Mouse (Mus musculus): Measurements from ENCODE around the gene Kalrn. TPM values are rescaled to one million over a fixed set of nuclear protein-coding genes. Genes with fewer than 3 reads are reported as not detected.

Gene Kalrn
- polyA plus RNA-seq, 1 experiment from 2014 or later, result 25.5 TPM

DNA sequence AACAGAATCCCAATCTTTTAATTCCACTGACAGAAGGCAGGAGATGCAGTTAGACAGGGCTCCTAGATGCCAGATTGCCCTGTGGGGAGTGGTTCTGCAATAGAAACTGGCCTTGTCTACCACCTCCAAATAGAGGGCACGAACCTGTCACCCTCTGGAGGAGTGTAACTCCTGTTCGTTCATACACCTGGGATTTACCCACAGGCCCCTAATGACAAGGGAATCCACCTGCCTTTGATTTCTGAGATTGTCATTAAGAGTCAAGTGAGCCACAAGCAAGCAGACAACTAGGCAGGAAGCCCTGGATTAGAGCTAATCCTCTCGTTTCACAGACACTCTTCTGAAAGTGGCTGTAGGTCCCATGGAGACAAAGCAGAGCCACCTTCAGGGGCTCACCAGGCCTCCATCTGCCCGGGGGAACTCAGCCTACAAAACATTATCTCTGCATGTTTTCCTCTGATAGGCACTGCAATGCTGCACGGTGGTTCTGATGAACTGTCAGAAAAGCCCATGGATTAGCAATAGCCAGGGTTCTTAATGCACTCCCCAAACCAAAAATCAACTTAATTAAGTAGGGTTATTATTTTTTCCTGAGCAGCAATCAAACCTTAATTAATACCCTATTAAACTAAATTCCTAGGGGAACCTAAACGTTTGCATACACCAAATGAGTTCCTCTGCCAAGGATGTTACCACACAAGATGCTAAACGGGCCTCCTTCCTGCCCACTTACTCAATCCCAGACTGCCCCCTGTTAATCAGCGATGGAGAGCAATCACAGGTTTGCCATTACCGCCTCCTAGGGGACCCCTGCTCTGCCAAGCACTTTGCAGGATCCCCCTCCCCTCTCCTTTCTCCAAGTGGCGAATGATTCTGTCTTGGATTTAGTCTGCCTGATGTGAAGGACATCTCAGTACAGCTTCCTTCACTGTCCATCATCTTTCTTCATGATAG is 312.1 kb downstream of the Kalrn start:
- WGBS, result 52% methylated on average over 10 of the region's 10 CpGs
- no peak overlapping the region for H3K9ac ChIP-seq
- H3K36me3 ChIP-seq, result peaks cover 5% of the 10 kb centered on the region
- H3K9me3 ChIP-seq, result no peaks in the 10 kb centered on the region
- ATAC-seq (ENCODE audit: low FRiP score, low read depth), result no peak
- H3K27me3 ChIP-seq (replicated peaks), result no peaks in the 10 kb centered on the region
- H3K4me2 ChIP-seq (replicated peaks), result no peak overlapping the region
- no peak overlapping the region for H3K4me3 ChIP-seq
- H3K4me1 ChIP-seq, result peaks cover 12% of the 10 kb centered on the region; the same call in 1 of the 2 replicates
- no peak overlapping the region for H3K27ac ChIP-seq

DNA sequence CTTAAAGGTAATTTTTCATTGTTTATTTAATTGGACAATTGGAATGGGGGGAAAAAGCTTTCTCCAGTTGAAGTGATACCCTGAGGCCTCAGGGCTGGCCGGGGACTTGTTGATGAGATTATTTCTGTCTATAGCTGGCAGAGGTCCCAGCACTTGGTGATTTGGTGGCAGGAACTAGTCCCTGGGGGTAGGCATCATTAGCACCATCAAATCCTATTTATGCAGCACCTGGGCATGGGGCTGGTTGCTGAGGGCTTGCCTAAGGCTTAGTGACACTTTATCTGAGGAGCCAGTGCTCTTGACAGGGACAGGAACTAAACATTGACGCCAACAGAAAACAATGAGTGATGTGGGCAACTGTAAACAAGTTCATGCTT is 318.7 kb downstream of the Kalrn start:
- Histone ChIP-seq H3K27me3 (replicated peaks) (no peaks in the 10 kb centered on the region), H3K36me3 (peaks cover 21% of the 10 kb centered on the region), H3K4me2 (replicated peaks) (no peak overlapping the region), H3K27ac (no peak overlapping the region), H3K9me3 (no peaks in the 10 kb centered on the region), H3K9ac (no peak overlapping the region), H3K4me3 (no peak overlapping the region), H3K4me1 (0 out of 2 replicates have a peak, but pooled peaks cover 3% of the 10 kb centered on the region)
- 48% methylated on average over 2 of the region's 2 CpGs for WGBS
- peak; percentile 77 for ATAC-seq (ENCODE audit: low FRiP score, low read depth)

DNA sequence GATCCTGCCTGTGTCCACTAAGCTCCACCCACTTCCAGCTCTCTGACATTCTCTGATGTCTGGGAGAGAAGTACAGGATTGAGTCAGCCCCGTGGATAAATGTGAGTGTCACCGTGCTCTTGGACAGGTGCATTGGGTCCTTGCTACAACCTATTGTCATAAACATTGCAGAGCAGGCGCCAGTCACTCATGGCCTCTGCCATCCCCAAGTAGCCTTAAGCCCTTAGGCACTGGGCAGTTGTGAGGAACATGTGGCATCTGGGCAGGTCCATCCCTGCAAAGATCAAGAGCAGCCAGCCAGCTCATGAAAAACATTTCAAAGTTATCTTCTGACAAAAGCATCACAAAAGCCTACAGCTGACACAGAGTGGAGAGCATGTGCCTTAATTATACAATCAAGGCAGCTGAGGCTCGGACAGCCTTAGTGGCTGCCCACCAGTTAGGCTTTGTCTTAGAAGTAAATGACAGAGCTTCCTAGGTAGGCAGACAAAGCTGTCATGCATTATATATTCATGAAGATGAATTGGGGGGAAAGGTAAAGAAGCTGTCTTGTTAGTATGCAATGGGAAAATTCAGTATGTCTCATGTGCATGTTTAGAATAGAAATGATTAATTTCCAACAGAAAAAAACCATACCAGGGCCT is 319.2 kb downstream of the Kalrn start:
- 61% methylated on average over 4 of the region's 4 CpGs for WGBS
- H3K27me3 ChIP-seq (replicated peaks), result no peaks in the 10 kb centered on the region
- H3K4me3 ChIP-seq, result no peak overlapping the region
- H3K9ac ChIP-seq, result no peak overlapping the region
- no peak overlapping the region for H3K4me2 ChIP-seq (replicated peaks)
- 0 out of 2 replicates have a peak, but pooled peaks cover 3% of the 10 kb centered on the region for H3K4me1 ChIP-seq
- ATAC-seq (ENCODE audit: low FRiP score, low read depth), result peak; percentile 48
- no peak overlapping the region for H3K27ac ChIP-seq
- peaks cover 22% of the 10 kb centered on the region for H3K36me3 ChIP-seq
- H3K9me3 ChIP-seq, result no peaks in the 10 kb centered on the region

DNA sequence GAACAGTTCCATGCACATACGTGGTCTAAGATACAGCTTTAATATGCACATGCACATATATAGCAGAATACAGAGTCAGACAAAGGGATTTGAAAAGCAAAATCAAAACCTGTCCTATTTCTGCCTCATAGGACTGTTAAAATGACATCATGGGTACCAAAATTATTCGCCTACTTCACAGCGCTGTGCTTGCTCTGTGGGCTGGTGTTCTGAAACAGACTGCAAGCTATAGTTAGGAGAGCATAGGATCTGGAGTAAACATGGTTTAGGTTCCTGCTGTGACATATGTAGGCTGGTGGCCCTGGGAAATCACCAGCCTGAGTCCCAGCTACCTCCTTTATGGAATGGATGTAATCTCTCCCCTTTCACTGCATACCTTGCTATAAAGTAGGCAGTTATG is 320.7 kb downstream of the Kalrn start:
- H3K4me3 ChIP-seq, result no peak overlapping the region
- no peak for ATAC-seq (ENCODE audit: low FRiP score, low read depth)
- H3K27ac ChIP-seq, result no peak overlapping the region
- H3K27me3 ChIP-seq (replicated peaks), result no peaks in the 10 kb centered on the region
- 91% methylated on average over 3 of the region's 3 CpGs for WGBS
- peaks cover 24% of the 10 kb centered on the region for H3K36me3 ChIP-seq
- H3K4me2 ChIP-seq (replicated peaks), result no peak overlapping the region
- H3K9me3 ChIP-seq, result no peaks in the 10 kb centered on the region
- H3K9ac ChIP-seq, result no peak overlapping the region
- 0 out of 2 replicates have a peak, but pooled peaks cover 3% of the 10 kb centered on the region for H3K4me1 ChIP-seq

- Histone ChIP-seq H3K36me3 (peaks cover 23% of the 10 kb centered on the region), H3K27ac (no peak overlapping the region), H3K9ac (no peak overlapping the region), H3K4me2 (replicated peaks) (no peak overlapping the region), H3K9me3 (no peaks in the 10 kb centered on the region), H3K4me1 (no peaks in the 10 kb centered on the region), H3K27me3 (replicated peaks) (no peaks in the 10 kb centered on the region), H3K4me3 (no peak overlapping the region)
- 38% methylated on average over 4 of the region's 4 CpGs for WGBS
- no peak for ATAC-seq (ENCODE audit: low FRiP score, low read depth)
Observed at GRCm38 (mm10) chr16:34248256-34248655, 325.1 kb downstream of the Kalrn start.

GRCm38 (mm10) chr16:34241936-34242729 is 331.2 kb downstream of the Kalrn start:
- H3K9ac ChIP-seq, result no peak overlapping the region
- H3K27ac ChIP-seq, result no peak overlapping the region
- no peak overlapping the region for H3K4me2 ChIP-seq (replicated peaks)
- no peak overlapping the region for H3K4me3 ChIP-seq
- H3K9me3 ChIP-seq, result no peaks in the 10 kb centered on the region
- H3K4me1 ChIP-seq, result no peaks in the 10 kb centered on the region
- no peaks in the 10 kb centered on the region for H3K27me3 ChIP-seq (replicated peaks)
- peaks cover 23% of the 10 kb centered on the region for H3K36me3 ChIP-seq
- ATAC-seq (ENCODE audit: low FRiP score, low read depth), result no peak
- WGBS, result 98% methylated on average over 16 of the region's 16 CpGs

DNA sequence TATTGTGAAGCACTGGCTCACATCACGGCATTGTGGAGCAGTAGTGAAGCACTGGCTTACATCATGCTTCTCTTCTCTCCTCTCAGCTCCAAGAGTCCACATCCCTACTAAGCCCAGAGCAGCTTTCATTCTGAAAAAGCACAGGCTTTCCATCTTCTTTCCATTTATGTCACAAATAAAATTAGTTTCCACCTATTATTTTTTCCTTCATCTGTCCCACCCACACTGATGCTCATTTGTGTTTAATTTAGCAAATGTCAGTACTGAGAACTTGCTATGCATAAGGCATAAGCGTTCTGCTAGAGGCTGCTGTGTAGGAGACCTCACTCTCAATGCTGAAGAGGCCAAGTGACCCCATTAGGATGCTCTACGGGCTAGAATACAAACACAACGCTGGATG is 333.7 kb downstream of the Kalrn start:
- ATAC-seq (ENCODE audit: low FRiP score, low read depth), result no peak
- no peak overlapping the region for H3K27ac ChIP-seq
- H3K9me3 ChIP-seq, result no peaks in the 10 kb centered on the region
- peaks cover 28% of the 10 kb centered on the region for H3K36me3 ChIP-seq
- H3K4me3 ChIP-seq, result no peak overlapping the region
- no peaks in the 10 kb centered on the region for H3K4me1 ChIP-seq
- H3K4me2 ChIP-seq (replicated peaks), result no peak overlapping the region
- no peak overlapping the region for H3K9ac ChIP-seq
- WGBS, result 92% methylated on average over 4 of the region's 4 CpGs
- no peaks in the 10 kb centered on the region for H3K27me3 ChIP-seq (replicated peaks)

GRCm38 (mm10) chr16:34236898-34237611 is 336.3 kb downstream of the Kalrn start:
- H3K4me2 ChIP-seq (replicated peaks), result no peak overlapping the region
- no peaks in the 10 kb centered on the region for H3K9me3 ChIP-seq

DNA sequence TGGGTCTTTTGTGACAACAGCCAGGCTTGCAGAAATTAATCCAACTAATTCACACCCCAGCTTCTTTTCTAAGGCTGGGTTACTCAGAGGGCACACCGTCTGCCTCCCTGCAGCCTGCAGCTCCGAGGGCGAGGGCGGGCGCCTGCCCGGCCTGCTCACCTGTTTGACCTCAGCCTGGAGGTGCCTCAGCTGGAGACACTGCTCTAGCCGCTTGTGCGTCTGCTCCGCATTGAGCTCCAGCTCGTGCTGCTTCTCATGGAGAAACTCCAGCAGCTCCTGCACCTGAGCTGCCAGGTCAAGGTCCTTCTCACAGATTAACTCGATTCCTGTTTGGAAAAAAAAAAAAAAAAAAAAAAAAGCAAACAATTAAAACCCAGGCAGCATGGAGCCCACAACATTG is 338.2 kb downstream of the Kalrn start:
- WGBS, result 80% methylated on average over 11 of the region's 11 CpGs
- H3K36me3 ChIP-seq, result peaks cover 27% of the 10 kb centered on the region

More at GRCm38 (mm10) chr16:34236898-34237611, 336.3 kb downstream of the Kalrn start:
- Histone ChIP-seq H3K36me3 (peaks cover 31% of the 10 kb centered on the region), H3K27ac (no peak overlapping the region), H3K9ac (no peak overlapping the region), H3K27me3 (replicated peaks) (no peaks in the 10 kb centered on the region), H3K4me1 (no peaks in the 10 kb centered on the region), H3K4me3 (no peak overlapping the region)
- 82% methylated on average over 12 of the region's 12 CpGs for WGBS
- no peak for ATAC-seq (ENCODE audit: low FRiP score, low read depth)

GRCm38 (mm10) chr16:34231952-34232351 is 341.4 kb downstream of the Kalrn start:
- Histone ChIP-seq H3K27me3 (replicated peaks) (no peaks in the 10 kb centered on the region), H3K4me3 (no peak overlapping the region), H3K4me2 (replicated peaks) (no peak overlapping the region), H3K9me3 (no peaks in the 10 kb centered on the region), H3K27ac (no peak overlapping the region), H3K36me3 (peaks cover 29% of the 10 kb centered on the region), H3K4me1 (no peaks in the 10 kb centered on the region; the same call in 1 of the 2 replicates), H3K9ac (no peak overlapping the region)
- ATAC-seq (ENCODE audit: low FRiP score, low read depth), result no peak
- WGBS, result 65% methylated on average over 5 of the region's 5 CpGs

More for the DNA sequence above, 338.2 kb downstream of the Kalrn start:
- ATAC-seq (ENCODE audit: low FRiP score, low read depth), result no peak
- H3K9me3 ChIP-seq, result no peaks in the 10 kb centered on the region
- H3K27ac ChIP-seq, result no peak overlapping the region
- no peak overlapping the region for H3K9ac ChIP-seq
- H3K4me3 ChIP-seq, result no peak overlapping the region
- no peaks in the 10 kb centered on the region for H3K27me3 ChIP-seq (replicated peaks)
- H3K4me1 ChIP-seq, result no peaks in the 10 kb centered on the region; the same call in 1 of the 2 replicates
- H3K4me2 ChIP-seq (replicated peaks), result no peak overlapping the region

DNA sequence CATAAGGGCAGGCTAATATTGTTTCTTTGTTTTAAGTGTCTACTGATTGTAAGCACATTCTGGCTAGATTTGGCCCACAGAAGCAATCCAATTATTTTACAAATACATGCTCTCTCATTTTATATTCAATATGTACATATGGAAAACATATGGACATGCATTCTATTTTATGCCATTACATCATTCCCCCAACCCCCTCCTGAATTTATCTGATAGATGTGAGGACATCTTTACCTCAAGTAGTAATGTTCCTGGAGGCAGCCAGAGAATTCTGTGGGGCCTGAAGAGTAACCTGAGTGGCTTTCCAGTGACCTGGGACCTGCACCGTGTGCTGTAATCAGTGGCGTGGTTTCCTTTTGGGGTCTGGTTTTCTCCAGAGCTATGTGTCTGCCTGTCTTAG is 342.2 kb downstream of the Kalrn start:
- Histone ChIP-seq H3K4me1 (no peaks in the 10 kb centered on the region; the same call in 1 of the 2 replicates), H3K4me2 (replicated peaks) (no peak overlapping the region), H3K4me3 (no peak overlapping the region), H3K27me3 (replicated peaks) (no peaks in the 10 kb centered on the region), H3K9ac (no peak overlapping the region), H3K9me3 (no peaks in the 10 kb centered on the region), H3K27ac (no peak overlapping the region), H3K36me3 (peaks cover 32% of the 10 kb centered on the region)
- 76% methylated on average over 2 of the region's 2 CpGs for WGBS
- ATAC-seq (ENCODE audit: low FRiP score, low read depth), result no peak

Measured in neural tube, embryonic 12.5 days (tissue).